Mouse (Mus musculus) liver, embryonic 14.5 days (tissue): ENCODE measurements at regions not wholly inside any gene's neighbourhood (a gene's known extent, or its start where the extent isn't known, plus 50 kb on each side); places are given as distances from the start of the nearest gene placed in this dataset.

ENCODE experiments used
- ATAC-seq: fragments of 200-750 bp; cut with Nextera tagmentation; 2 replicates; pipeline ENCODE4 v1.8.0; 2017; ENCODE audit warnings: moderate number of reproducible peaks, mild to moderate bottlenecking, moderate library complexity; ENCODE audit not compliant: insufficient read depth
- DNase-seq, 3 experiments: peaks; one replicate each; pipeline ENCODE4 v3.0.0-alpha.2; 2012 to 2013; ENCODE audit warnings: low read depth in 3 of 3, low spot score in 3 of 3
- H3K27ac ChIP-seq: fragments of 300-500 bp; sonication (generic); 2 replicates; pipeline ENCODE4 v1.5.1; 2014; ENCODE audit warnings: moderate library complexity, mild to moderate bottlenecking, control low read depth, inconsistent platforms
- H3K27me3 ChIP-seq: fragments of 300-500 bp; sonication (generic); 2 replicates; pipeline ENCODE4 v1.6.1; 2014; ENCODE audit warnings: mild to moderate bottlenecking, low read length, moderate library complexity; ENCODE audit not compliant: control insufficient read depth, insufficient read depth
- H3K36me3 ChIP-seq: fragments of 300-500 bp; sonication (generic); replicated peaks from 2 replicates; pipeline ENCODE4 v1.6.1; 2014; ENCODE audit warnings: low read depth; ENCODE audit not compliant: control insufficient read depth, insufficient read depth
- H3K4me1 ChIP-seq, 2 experiments: fragments of 200-500 bp in 1 of 2; fragments of 300-500 bp in 1 of 2; sonication (generic) in 1 of 2; replicated peaks; 2 replicates each; pipeline ENCODE4 v1.6.1; 2012 to 2014; ENCODE audit warnings: antibody characterized with exemption in 1 of 2, inconsistent platforms in 1 of 2, low read length in 1 of 2; ENCODE audit not compliant: control insufficient read depth in 2 of 2, insufficient read depth in 2 of 2
- H3K4me2 ChIP-seq: fragments of 300-500 bp; sonication (generic); 2 replicates; pipeline ENCODE4 v1.6.1; 2014; ENCODE audit warnings: low read depth, mild to moderate bottlenecking, control low read depth, moderate library complexity
- H3K4me3 ChIP-seq, 2 experiments: fragments of 200-500 bp in 1 of 2; fragments of 300-500 bp in 1 of 2; sonication (generic) in 1 of 2; 2 replicates each; pipeline ENCODE4 v1.5.1; 2012 to 2014; ENCODE audit warnings: low read depth in 2 of 2, low read length in 2 of 2, mild to moderate bottlenecking in 2 of 2, control low read depth in 1 of 2, inconsistent platforms in 1 of 2, moderate library complexity in 1 of 2; ENCODE audit not compliant: insufficient read depth in 1 of 2
- H3K9ac ChIP-seq: fragments of 300-500 bp; sonication (generic); replicated peaks from 2 replicates; pipeline ENCODE4 v1.6.1; 2014; ENCODE audit warnings: mild to moderate bottlenecking, control low read depth, moderate library complexity
- H3K9me3 ChIP-seq: fragments of 300-500 bp; sonication (generic); 2 replicates; pipeline ENCODE4 v1.6.1; 2016; ENCODE audit warnings: low read length, mixed read lengths; ENCODE audit not compliant: control insufficient read depth
- CTCF ChIP-seq: IDR thresholded peaks from 2 replicates; pipeline ENCODE4 v1.5.1; 2016; ENCODE audit warnings: antibody characterized with exemption, low read depth, control low read depth
- EP300 ChIP-seq: IDR thresholded peaks from 2 replicates; pipeline ENCODE4 v1.6.1; 2016; ENCODE audit warnings: antibody characterized with exemption, low read depth
- WGBS: fragments of 180-500 bp; shearing (Covaris S2); extraction: QIAGEN DNeasy Blood & Tissue Kit; methylation state at CpG from one replicate; pipeline ENCODE4 v1.1.7; 2014; ENCODE audit not compliant: insufficient replicate concordance; 5-methylcytosine and 5-hydroxymethylcytosine counted together

GRCm38 (mm10) chr4:40053391-40053790, 89.5 kb upstream of the Aco1 start:
- Histone ChIP-seq H3K27ac (no peak overlapping the region), H3K4me2 (no peak overlapping the region), H3K4me3 (no peak overlapping the region), H3K27me3 (no peaks in the 10 kb centered on the region), H3K9ac (no peak overlapping the region), H3K4me1 (no peaks in the 10 kb centered on the region), H3K36me3 (no peaks in the 10 kb centered on the region), H3K9me3 (no peaks in the 10 kb centered on the region)
- WGBS: 63% methylated on average over 2 of the region's 2 CpGs
- no peak for ATAC-seq
- no peak for TF ChIP-seq CTCF
- no peak for TF ChIP-seq EP300
- no peak for DNase-seq

GRCm38 (mm10) chr4:40063751-40064456, 79.0 kb upstream of the Aco1 start:
- Histone ChIP-seq H3K4me3 (no peak overlapping the region), H3K27me3 (no peaks in the 10 kb centered on the region), H3K9ac (no peak overlapping the region), H3K9me3 (no peaks in the 10 kb centered on the region), H3K27ac (no peak overlapping the region), H3K36me3 (no peaks in the 10 kb centered on the region), H3K4me1 (no peaks in the 10 kb centered on the region), H3K4me2 (no peak overlapping the region)
- DNase-seq (no peak), ATAC-seq (no peak)
- TF ChIP-seq EP300 (no peak), CTCF (no peak)
- WGBS: 69% methylated on average over 3 of the region's 3 CpGs

GRCm38 (mm10) chr4:40064457-40064836, 78.4 kb upstream of the Aco1 start:
- Histone ChIP-seq H3K9me3 (no peaks in the 10 kb centered on the region), H3K4me2 (no peak overlapping the region), H3K27ac (no peak overlapping the region), H3K4me1 (no peaks in the 10 kb centered on the region), H3K36me3 (no peaks in the 10 kb centered on the region), H3K4me3 (no peak overlapping the region), H3K27me3 (no peaks in the 10 kb centered on the region), H3K9ac (no peak overlapping the region)
- ATAC-seq (no peak), DNase-seq (no peak)
- 65% methylated on average over 9 of the region's 9 CpGs for WGBS
- TF ChIP-seq EP300 (no peak), CTCF (no peak)

- Histone ChIP-seq H3K9me3 (no peaks in the 10 kb centered on the region), H3K36me3 (no peaks in the 10 kb centered on the region), H3K4me1 (no peaks in the 10 kb centered on the region), H3K9ac (no peak overlapping the region), H3K27me3 (no peaks in the 10 kb centered on the region), H3K27ac (no peak overlapping the region), H3K4me2 (no peak overlapping the region), H3K4me3 (no peak overlapping the region)
- ATAC-seq (no peak), DNase-seq (no peak)
- WGBS: 38% methylated on average over 4 of the region's 4 CpGs
- TF ChIP-seq EP300: no peak
- TF ChIP-seq CTCF: no peak
These were observed 71.8 kb upstream of the Aco1 start for GRCm38 (mm10) chr4:40070959-40071634.

DNA sequence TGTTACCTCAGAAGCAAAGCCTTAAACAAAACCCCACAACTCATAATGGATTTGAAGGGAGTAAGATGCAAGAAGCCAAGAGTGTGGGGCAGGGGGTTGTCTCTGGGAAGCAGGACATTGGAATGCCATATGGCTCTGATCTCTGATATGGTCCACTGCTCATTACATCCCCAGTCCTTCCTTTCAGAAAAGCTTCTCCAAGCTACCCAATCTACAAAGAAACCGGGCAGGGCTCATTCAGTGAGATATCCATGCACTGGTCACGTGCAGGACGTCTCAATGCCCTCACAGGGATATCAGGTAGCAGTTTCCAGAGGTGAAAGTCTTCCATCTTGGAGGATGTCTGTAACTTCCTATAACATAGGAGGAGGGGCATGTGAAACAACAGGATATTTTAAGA, 61.8 kb upstream of the Aco1 start:
- 42% methylated on average over 3 of the region's 3 CpGs for WGBS
- Histone ChIP-seq H3K27me3 (no peaks in the 10 kb centered on the region), H3K36me3 (no peaks in the 10 kb centered on the region), H3K4me3 (no peak overlapping the region), H3K9me3 (no peaks in the 10 kb centered on the region), H3K9ac (no peak overlapping the region), H3K27ac (no peak overlapping the region), H3K4me1 (no peaks in the 10 kb centered on the region), H3K4me2 (no peak overlapping the region)
- ATAC-seq: no peak
- TF ChIP-seq CTCF (no peak), EP300 (no peak)
- DNase-seq: no peak
